Mouse (Mus musculus) c-Kit-positive CD71-negative TER-119-negative erythroid progenitor cells, embryonic 14.5 days (primary cell): ENCODE data around the gene Nags.

Source experiments
- DNase-seq: peaks from one replicate; pipeline ENCODE4 v3.0.0-alpha.2; 2013; ENCODE audit warnings: low read depth

Gene Nags

DNA sequence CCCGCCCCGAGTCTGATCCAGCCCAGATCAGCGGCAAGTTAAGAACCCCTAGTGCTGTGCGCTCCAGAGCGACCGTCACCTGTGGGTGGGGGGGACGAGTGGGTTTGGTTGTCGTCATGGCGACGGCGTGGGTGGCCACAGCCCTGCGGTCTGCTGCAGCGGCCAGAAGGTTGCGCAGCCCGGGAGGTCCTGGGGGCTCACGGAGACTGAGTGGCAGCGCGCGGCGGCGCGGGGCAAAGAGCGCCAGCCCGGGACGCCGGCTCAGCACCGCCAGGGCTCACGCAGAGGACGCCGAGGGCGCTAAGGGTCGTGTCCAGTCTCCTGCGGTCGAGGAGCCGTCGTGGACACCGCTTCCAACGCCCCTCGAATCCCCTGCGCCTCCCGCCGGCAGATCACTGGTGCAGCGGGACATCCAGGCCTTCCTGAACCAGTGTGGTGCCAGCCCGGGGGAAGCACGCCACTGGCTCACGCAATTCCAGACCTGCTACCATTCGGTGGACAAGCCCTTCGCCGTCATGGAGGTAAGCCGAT is at the start of gene Nags:
Gene Nags (plus strand): TSS at position 43 of the 531 bp plus-strand sequence.
- DNase-seq, result no peak

DNA sequence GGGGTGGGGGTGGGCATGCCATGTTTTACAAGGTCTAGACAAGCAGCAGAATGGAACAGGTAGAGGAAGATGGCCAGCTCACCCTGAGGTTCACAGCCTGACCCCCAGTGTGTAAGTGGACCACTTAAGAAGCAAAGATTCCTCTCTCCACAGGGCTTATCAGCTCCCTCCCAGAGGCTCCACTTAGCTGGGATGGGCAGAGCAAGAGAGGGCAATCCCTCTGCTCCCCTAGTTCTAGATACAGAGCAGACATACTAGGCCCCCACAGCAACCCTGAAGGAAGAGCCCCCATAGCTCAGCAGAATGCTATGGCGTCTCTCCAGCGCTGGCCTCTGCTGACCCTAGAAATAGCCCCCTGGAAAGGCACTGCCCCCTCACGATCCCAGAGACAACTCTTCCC is 49.6 kb upstream of the Nags start:
- DNase-seq, result no peak

DNA sequence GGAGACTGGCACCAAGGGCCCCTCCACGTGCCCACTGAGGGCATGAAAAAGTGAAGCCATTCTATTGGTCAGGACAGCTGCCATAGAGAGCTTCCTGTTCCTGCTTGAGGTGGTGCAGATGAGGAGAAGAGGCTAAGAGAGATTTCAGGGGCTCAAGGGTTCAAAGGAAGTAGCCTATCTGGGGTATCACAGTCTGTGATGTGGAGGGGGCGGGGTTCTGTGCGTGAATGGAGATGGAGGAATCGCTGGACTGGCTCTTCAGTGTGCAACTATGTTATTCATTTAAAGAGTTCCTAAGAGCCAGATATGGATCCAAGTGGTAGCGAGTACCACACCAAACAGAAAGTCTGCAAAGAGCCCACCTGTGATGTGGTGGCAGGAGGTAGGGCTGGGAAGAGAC is 48.9 kb upstream of the Nags start:
- no peak for DNase-seq

DNA sequence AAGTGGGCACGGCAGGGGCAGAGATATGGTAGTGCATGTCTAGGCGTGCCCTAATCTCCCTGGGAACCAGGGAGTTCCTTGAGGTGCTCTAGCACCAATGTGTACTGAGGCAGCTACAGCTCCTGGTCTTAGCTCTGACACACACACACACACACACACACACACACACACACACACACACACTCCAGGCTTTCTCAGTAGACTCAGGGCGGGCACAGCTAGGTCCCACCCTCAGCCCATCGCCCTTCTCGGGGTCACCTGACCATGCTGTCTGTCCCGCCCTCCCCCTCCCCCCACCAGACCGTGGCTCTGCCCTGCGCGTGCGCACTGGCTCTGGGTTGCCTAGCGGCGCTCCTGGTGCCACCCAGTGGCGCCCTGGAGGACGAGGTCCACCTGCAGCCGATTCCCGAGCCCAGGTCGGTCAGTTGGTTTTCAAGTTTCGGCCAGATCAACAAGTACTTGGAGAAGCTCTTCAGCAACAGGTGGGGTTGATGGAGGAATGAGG is 48.4 kb upstream of the Nags start:
- no peak for DNase-seq

DNA sequence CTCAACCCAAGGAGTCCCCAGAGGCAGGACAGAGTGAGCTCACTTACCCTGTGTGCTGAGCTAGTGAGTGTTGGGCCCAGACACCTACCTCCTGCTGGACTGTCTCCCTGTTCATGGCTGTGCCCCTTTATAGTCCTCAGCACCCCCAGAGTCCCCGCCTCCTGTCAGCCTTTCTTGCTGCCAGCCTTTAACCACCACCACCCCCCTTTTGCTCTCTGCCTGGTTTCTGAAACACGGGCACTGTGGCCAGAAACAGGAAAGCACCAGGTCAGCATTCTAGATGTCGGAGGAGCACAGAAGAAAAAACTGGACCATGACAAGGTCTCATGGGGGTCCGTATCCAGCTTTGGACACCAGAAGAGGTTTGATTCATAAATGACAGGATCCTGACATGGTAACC is 44.1 kb upstream of the Nags start, which contains the start of gene Ppy:
Gene Ppy (minus strand): TSS at position 101 of the 400 bp plus-strand sequence.
- DNase-seq, result no peak

DNA sequence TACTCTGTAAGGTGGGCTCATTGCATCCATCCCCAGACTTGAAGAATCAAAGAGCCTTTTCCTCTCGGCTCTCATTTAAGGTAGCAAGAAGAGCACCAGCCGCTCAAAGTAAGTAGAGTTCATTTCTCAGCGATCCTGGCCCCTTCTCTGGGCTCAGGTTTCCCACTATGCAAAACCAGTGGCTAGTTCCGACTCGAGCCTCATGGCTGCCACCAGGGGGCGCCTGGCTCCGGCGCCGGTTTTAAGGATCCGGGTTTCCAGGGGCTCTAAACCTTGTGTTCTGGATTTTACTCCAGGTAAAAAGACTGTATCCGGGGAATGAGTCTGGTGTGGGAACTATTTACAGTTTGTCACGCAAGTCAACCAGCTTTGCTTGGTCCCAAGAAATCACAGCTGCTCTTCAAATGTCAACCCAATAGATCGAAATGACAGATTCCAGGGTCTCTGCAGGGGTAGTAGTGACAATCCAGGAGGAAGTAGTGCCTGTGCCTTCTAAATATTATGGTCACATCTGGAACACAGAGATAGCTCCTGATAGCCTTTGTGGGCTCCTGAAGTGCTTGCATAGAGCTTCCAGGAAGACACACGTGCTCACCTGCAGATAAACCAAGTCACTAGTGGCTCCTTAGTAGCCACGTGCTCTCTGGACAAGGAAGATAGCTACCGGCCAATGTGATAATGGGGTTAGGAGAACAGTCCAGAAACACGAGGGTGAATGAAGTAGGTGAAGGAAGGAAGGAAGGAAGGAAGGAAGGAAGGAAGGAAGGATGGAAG is 42.6 kb upstream of the Nags start:
- DNase-seq, result no peak

DNA sequence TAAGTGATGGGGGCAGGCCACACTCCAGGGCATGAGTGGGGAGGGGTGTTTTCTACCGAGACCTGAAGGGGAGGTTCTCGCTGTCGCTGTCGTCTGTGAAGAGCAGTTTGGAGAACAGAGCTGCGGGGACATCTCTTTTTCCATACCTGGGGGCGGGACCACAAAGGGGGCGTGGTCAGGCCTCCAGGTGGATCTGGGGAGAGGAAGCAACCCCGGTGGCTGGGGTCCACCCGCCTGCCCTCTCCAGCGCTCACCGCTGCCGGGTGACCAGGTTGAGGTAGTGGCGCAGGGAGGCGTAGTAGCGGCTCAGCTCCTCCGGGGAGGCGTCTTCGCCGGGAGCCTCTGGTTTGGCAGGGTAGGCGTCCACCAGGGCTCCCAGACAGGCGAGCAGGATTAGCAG is 38.4 kb upstream of the Nags start:
- DNase-seq, result no peak

DNA sequence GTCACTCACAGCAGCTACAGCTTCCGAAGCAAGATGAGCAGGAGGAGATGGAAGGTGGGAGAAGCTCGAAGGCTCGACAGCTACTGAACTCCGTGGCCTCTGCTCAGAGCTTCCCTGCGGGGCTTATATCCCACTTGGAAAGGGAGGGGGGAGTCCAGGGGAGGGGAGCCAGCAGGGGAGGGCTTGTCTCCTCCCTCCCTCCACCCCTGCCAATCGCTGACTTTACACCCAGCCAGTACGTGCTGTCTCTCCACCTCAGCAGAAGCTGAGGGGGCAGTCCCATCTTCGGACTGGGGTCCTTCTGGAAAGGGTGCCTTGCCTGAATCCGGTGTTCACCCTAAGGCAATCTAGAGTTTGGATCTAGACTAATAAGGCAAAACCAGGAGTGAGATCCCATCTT is 37.6 kb upstream of the Nags start, which contains the start of gene Pyy:
Gene Pyy (minus strand): TSS at position 101 of the 400 bp plus-strand sequence.
- no peak for DNase-seq

DNA sequence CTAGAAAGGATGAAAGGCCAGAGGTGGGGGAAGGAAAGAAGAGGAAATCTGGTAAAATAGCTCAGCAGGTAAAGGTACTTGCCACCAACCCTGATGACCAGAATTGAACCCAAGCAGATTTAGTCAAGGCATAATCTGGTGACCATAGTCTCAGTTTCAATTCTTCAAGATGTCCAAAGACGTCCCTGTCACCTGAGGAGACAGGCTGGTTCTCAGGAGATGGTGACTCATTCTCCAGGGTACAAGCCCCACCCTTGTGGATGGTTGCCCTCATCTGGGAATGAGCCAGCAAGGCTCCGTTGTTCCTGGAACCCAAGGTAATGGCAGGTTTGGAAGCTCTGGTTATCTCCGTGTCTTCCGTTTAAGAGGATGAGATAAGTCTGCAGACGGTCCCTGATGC is 33.7 kb upstream of the Nags start:
- DNase-seq, result no peak

DNA sequence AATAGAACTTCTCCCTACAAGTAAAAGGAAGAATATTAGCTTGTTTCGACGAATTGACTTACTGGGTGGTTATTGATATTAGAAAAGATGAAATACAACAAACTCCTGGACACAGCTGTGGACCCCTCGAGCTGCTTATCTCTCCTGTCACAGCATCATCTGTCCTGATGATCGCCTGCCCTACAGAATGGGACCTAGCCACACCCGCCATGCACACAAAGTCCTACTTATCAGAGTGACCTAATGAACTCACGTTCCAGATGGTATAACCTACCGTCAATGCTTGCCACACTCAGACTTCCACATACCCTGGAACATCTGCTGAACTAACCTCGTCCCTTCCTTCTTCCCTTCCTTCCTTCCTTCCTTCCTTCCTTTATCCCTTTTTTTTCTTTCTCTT is 29.1 kb upstream of the Nags start:
- DNase-seq, result no peak

DNA sequence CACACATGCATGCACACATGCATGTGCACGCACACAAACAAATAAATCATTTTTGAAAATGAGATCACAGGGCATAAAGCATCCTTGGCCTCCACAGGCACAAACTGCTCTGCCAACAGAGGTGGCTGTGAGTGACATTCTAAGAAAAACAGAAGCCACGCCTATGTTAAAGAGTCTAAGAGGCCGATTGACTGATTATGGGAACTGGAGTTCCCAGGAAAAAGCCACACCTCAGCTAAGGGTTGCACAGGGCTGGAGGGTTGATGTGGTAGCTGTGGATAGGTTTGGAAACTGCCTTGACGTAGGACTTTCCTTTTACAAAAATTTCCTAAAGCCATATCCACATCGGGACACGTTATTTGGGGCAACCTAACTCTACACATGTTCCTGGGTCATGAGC is 27.9 kb upstream of the Nags start:
- DNase-seq, result no peak

DNA sequence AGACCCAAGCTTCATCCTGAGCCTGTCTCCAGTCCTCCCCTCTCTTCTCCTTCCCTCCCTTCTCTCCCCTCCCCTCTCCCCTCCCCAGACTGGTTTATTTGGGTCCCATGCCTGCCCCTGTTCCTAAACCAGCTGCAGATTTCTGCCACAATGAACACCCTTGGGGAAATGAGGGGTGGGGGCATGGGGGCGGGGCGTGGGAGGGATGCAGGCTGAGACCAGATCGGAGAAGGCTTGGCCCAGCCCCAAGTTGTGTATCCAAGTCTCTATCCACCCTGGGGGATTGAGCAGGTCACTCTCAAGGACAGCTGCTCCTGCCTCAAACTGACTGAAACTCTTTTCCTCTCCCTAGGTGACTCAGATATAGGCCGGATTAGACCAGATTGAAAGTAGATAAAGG is 10.8 kb upstream of the Nags start:
- DNase-seq, result no peak

DNA sequence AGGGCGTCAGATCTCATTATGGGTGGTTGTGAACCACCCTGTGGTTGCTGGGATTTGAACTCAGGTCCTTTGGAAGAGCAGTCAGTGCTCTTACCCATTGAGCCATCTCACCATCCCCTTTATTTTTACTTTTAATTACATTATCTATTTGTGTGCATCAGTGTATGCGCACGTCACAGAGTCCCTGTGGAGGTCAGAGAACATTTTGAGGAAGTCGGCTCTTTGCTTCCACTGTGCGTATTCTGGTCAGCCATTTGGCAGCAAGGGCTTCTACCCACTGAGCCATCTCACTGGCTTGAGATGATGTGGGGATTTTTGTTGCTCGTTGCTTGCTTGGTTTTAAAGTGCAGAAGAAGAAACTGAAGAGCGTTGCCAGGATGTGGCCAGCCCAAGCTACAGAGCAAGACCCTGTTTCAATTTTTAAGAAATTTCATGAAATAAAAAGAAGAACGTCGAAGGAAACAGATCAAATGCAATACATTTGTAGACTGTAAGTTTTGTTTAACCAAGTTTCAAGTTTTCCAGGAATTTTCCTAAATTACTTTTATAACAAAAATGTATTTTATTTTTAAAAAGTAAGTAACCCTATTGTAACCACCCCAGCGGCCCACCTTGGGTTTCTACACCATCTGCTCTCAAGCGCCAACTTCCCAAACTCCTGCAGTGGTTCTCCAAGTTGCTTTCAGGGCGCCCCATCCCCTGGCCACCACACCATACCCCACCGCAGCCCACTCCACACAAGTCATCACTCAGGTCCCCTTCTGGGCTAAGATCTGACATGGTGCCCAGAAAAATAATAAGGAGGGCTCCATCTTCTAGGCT is 7.5 kb upstream of the Nags start:
- DNase-seq, result no peak

DNA sequence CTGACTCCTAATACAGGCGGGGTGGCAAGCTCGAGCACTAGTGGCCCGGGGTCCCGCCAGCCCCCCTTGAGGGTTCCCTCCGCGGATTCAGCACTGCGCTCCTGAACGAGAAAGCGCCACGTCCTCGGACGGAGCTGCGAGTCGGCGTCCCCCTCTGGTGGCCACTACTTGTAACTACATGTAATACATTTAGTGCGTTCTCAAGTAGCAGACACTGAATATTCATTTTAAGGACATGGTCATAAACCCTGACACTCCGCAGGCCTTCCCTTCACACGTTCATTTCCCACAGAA is 6.9 kb upstream of the Nags start:
- no peak for DNase-seq

DNA sequence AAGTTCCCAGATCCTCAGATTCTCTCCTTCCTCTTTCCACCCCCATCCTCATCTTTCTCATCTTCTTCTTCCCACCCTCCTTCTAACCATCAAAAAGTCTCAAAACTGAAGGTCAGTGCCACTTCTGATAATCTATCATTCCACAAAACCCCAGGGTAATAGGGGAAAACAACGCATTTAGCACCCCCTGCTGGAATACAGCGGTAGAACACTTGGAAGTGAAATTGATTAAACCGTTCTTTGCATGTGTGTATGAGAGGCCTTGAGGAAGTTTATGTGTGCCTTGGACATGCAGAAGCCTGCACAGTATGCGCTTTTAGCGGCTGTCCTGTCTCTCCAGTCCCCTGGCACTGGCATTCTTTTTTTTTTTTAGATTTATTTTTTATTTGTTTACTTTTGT is 4.8 kb upstream of the Nags start:
- peak; percentile 73 for DNase-seq

DNA sequence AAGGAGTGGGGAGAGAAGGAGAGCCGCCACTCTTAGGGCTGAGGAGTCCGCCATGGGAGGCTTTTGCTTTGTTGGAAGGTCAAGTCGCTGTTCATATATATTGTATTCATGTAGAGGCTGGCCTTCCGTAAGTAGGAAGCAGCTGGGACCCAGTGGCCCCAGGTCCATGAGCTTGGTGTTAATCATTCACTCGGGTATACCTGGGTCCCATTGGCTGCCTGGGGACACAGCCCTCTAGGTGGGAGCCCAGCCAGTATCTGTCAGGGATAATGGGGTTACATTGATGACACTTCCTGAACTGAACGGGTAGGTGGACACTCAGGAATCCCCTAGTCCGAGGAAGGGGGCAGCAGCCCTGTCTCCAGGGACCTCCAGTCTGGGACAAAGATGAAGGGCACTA is 3.0 kb upstream of the Nags start:
- DNase-seq, result no peak

DNA sequence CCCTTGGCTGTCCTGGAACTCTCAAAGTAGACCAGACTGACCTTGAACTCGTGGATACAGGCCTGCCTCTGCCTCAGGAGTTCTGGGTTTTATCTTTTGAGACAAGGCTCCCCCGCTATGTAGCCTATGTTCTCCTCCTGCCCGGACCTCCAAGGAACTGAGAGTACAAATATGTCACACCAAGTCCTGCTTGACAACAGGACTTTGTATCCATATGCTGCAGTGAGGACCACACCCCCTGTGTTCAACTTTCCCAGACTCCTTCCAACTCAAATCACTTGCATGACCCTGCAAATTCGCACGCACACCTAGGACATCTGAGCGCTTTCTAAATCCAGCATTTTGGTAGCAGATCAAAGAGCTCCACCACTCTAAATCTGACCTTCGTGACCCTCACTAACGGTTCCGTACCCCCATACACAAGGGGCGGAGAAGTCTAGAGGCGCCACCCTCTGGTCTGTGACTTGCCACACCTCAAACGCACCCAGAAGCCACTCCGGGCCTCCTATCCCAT is 299 bp upstream of the Nags start:
- DNase-seq, result no peak

DNA sequence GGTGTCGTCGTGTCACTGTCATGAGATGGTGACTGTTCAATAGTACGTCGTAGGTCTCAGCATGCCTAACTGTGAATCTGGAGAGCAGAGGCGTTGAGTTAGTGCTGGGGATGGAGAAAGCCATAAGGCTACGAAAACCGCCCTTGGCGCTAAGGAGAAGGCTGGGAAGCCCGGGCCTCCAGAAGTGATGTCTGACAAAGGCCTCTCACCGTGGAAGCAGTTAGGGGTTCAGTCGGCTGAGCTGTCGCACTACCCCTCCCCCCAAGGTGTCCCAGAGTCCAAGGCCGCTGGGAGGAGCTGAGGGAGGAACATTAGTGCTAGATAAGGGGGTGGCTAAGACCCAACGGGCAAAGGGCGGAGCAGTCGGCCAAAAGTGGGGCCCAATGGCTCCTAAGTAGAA is 692 bp downstream of the Nags start:
- DNase-seq, result no peak

DNA sequence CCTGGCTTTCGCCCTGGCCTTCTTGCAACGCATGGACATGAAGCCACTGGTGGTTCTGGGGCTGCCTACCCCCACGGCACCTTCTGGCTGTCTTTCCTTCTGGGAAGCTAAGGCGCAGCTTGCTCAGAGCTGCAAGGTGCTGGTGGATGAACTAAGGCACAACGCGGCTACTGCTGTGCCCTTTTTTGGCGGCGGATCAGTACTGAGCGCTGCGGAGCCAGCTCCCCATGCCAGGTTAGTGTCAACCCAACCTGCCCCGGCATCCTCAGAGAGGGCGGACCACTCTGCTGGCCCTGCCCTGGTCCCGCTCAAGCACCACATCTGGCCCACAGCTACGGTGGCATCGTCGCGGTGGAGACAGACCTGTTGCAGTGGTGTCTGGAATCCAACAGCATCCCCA is 1.2 kb downstream of the Nags start:
- DNase-seq, result no peak

DNA sequence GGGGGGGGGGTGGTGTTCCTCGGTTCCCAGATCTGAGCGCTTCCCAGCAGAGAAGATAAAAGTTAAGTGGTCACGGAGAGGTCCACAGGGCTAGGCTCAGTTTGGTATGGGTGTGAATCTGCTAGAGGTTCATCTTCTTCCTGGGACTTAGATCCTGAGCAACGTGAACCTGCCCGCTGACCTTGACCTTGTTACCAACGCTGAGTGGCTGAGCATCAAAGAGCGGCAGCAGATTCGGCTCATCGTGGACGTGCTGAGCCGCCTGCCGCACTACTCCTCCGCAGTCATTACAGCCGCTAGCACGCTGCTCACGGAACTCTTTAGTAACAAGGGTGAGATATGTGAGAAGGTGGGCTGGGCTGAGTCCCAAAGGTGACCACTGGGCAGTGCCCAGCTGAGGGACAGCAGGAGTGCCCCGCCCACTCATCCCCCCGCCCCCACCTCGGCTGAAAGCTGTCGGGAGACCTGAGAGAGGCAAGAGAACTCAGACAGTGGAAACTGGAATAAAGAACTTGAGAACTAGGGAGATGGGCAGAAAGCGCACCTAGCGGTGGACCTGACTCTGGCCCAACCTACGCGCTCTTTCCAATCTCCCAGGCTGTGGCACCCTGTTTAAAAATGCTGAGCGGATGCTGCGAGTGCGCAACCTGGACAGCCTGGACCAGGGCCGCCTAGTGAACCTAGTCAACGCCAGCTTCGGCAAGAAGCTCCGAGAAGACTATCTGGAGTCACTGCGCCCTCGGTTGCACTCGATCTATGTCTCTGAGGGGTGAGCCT is 2.1 kb downstream of the Nags start:
- DNase-seq, result no peak

DNA sequence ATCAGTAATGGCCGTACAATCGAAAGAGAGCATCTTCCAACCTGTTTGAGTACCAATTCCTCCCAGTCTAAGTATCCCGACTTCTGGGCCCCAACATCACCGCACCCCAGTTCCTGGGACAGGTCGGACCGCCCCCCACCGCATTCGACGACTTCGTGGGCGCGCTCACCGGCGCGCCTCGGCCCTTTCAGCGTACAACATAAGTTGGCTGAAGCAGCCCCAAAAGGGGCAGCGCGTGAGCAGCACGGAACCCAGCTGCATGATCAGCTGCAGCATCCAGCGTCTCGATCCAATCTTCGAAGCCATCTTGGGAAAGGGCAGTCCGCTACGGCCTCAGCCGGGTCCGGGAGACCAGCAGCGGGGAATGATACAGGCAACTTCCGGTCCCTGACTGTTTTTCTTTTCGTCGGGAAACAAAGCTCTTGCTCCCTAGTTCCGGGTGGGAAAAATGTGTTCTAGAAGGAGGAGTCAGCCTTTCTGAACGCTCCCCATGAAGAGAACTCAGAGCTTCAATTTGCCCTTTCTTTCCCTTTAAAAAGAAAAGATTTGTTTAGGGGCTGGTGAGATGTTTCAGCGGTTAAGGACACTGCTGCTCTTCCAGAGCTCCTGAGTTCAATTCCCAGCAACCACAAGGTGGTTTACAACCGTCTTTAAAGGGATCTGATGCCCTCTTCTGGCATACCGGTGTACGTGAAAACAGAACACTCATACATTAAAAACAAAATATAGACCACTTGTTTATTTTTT is 10.9 kb downstream of the Nags start, which contains the start of gene Tmem101:
Gene Tmem101 (minus strand): TSS at position 366 of the 747 bp plus-strand sequence.
- peak; percentile 89 for DNase-seq

DNA sequence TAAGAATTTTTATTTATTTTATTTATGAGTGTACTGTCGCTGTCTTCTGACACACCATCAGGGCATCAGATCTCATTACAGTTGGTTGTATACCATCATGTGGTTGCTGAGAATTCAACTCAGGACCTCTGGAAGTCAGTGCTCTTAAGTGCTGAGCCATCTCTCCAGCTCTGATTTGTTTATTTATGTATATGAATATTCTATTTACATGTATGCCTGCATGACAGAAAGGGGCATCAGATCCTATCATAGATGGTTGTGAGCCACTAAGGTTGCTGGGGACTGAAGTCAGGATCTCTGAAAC is 11.4 kb downstream of the Nags start:
- DNase-seq, result no peak
